Mouse (Mus musculus): Measurements from ENCODE around the gene Gm7694.

DNA sequence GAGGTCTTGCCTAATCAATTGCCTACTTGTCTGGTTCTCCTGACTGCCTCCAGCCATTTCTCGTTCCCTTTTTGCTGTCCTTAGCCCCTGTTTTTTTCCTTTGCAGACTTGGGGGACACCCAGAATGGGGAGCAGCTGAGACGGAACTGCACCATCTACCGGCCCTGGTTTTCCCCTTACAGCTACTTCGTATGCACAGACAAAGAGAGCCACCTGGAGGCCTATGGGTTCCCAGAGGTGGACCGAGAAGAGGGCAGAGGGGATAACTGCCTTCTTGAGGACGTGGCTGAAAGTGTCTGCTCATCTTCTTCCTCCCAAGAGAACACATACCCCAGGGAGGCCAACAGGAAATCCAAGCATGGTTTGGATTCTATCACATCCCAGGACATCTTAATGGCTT is 5.3 kb upstream of the Gm7694 start:
- TF ChIP-seq EP300 (IDR thresholded peaks at IDR 0.05) = no peak
- TF ChIP-seq CTCF (IDR thresholded peaks at IDR 0.05) = no peak

Data from lung, postnatal 0 days (tissue).